Mouse (Mus musculus): ENCODE results near the gene Ptprs.
A peak's percentile ranks its signal among the peaks of the same experiment; 100 is the strongest.

The Ptprs gene

DNA sequence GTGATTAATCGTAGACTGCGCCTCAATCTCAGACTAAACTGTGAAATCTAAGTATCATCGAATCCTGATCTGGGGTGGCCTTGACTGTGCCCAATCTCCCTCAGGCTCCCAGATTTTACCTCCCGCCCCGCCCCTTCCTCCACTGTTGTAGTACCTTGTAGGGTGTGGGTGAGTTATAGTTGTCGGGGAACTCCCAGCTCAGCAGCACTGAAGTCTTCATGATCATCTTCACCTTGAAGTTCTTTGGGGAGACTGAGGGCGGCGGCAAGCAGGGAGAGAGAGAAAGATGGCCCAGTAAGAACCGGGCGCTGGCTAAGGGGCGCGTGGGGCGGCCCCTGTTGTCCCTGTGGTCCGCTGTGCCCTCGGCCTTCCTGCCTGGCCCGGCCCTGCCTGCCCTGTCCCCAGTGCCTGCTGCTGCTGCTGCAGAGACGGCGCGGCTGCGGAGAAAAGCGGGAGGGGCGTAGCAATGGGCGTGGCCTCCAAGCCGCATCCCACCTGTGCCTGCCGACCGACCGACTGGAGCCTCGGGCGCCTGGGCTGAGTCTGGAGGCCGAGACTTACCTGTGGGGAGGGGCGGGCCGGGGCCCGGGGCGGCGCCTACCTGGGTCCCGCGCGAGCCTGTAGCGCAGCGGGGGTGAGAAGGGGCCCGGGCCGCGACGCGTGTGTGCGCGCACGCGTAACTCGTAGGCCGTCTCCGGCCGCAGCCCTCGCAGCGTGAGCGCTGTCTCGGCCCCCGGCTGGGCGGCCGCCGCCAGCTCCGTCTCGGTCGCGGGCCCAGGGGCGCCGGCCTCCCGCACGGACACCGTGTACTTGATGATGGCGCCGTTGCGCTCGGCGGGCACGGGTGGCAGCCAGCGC is 51.3 kb downstream of the Ptprs start:
- DNase-seq (ENCODE audit: low read depth, low spot score) = no peak

- DNase-seq (ENCODE audit: low read depth, low spot score) = no peak
Measured at GRCm38 (mm10) chr17:56420022-56420421, 56.3 kb downstream of the Ptprs start.

GRCm38 (mm10) chr17:56418304-56418703 is 58.0 kb downstream of the Ptprs start:
- DNase-seq (ENCODE audit: low read depth, low spot score) = no peak

DNA sequence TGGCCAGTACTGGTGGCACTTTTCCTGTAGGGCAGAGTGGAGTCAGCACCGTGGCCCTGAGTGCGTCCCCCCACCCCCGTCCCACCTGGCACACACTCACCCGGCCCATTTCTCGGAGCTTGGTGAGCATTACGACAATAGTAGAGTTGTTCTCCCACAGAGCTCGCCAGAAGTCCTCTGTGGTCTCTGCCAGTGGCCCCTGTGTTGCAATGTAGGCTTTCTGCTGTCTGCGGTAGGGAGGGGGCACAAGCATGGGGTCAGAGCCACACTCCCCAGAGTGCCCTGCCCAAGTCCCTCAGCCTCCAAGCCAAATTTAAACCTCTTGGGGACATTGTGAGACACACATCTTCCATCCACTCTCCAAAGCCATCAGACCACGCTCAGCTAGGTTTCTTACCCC is 61.5 kb downstream of the Ptprs start:
- no peak for DNase-seq (ENCODE audit: low read depth, low spot score)

GRCm38 (mm10) chr17:56413113-56413512 is 63.2 kb downstream of the Ptprs start:
- no peak for DNase-seq (ENCODE audit: low read depth, low spot score)

DNA sequence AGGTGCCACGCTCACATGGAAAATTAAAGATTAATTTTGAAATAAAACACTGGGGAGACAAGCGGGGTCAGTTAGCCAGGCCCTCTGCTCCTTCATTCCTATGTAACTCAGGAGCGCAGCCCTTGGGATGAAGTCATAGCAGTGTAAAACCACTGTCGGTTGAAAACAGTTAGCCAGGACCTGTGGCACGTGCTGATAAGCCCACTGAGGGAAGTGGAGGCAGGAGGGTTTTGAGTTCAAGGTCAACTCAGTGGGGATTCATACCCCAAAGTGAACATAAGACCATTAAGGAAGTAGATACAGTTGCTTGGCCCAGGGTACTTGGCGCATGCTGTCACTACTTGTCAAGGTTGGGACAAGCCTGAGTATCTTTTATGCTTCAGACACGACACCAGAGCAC is 64.8 kb downstream of the Ptprs start:
- DNase-seq (ENCODE audit: low read depth, low spot score) = no peak

- DNase-seq (ENCODE audit: low read depth, low spot score) = no peak
Measured at GRCm38 (mm10) chr17:56409759-56410158, 66.5 kb downstream of the Ptprs start.

GRCm38 (mm10) chr17:56408965-56409625 is 67.2 kb downstream of the Ptprs start:
- no peak for DNase-seq (ENCODE audit: low read depth, low spot score)

DNA sequence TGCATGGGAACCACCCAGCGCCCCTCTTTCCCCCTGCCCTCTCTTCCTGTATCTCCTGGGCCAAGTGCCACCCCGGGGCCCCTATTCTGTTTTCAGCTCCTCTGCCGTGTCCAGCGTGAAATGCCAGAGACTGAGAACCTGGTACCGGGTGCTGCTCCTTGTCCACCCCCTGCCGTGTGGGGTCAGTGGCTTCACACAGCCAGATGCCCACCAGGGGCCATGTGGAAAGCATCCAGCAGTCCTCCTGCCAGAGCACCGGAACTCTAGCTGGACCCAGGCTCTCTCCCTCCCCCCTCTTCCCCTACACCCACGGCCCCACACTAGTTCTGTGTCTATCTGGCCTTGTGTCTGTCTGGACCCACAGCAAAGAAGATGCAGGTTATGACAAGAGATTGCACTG is 68.9 kb downstream of the Ptprs start:
- DNase-seq (ENCODE audit: low read depth, low spot score) = no peak

DNA sequence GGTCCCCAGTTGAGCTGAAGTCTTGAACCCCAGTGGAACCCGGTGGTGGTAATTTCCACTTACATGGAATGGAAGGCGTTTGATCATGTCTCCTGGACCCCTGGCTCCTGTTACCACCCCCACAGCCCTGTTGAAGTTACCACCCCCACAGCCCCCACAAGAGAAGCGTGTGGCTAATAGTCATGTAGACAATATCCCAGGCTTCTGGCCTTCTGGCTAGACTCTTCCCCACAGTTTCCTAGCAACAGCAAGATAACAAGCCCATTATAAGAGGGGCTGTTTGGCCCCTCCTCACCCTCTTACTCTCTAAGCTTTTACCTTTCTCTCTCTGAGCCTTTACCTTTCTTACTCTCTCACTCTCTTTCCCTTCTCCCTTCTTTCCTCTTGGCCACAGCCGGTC is 69.4 kb downstream of the Ptprs start:
- no peak for DNase-seq (ENCODE audit: low read depth, low spot score)

GRCm38 (mm10) chr17:56405856-56406840 is 70.1 kb downstream of the Ptprs start:
- no peak for DNase-seq (ENCODE audit: low read depth, low spot score)

- DNase-seq (ENCODE audit: low read depth, low spot score) = peak; percentile 20
Measured at GRCm38 (mm10) chr17:56405341-56405740, 70.9 kb downstream of the Ptprs start.

DNA sequence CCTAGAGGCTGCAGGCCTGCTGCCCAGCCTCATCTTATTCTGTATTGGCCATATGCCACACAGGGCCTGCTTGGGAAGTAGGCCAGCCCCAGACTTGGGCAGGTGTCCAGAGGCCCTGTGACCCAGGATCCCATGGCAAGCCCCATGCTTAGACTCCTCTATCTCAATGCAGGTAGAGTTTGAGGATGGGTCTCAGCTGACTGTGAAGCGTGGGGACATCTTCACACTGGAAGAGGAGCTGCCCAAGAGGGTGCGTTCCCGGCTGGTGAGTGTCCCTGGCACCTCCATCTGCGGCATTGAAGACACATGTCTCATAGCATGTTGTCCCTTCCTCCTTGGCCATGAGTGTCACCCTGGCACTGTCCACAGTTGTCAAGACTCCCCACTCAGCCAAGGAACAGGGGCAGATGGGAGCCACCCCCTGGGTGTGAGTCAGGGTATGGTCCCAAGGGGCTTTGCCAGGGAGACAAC is 75.2 kb downstream of the Ptprs start:
- DNase-seq (ENCODE audit: low read depth, low spot score) = no peak

- DNase-seq (ENCODE audit: low read depth, low spot score) = no peak
Measured at GRCm38 (mm10) chr17:56400221-56400620, 76.1 kb downstream of the Ptprs start.

GRCm38 (mm10) chr17:56396051-56396450 is 80.2 kb downstream of the Ptprs start:
- DNase-seq (ENCODE audit: low read depth, low spot score) = no peak

GRCm38 (mm10) chr17:56393889-56394288 is 82.4 kb downstream of the Ptprs start:
- peak; percentile 38 for DNase-seq (ENCODE audit: low read depth, low spot score)

GRCm38 (mm10) chr17:56393238-56393637 is 83.0 kb downstream of the Ptprs start:
- no peak for DNase-seq (ENCODE audit: low read depth, low spot score)

DNA sequence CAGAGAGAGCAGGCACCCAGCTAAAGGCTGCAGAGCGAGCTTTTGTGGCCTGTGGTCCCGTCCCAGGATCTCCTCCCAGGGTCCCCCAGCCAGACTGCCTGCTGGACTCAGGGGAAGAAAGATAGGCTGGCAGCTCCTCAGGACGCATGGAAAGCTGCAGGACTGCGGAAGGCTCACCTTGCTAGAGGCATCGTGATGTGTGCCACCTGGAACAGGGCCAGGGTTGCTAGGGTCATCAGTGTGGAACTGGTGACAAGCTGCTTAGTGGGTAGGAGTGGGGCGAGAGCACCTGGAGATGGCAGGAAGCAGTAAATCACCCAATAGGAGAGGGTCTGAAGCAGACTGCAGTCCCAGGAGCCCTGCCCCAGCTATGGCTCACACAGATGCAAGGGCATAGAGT is 88.7 kb downstream of the Ptprs start:
- no peak for DNase-seq (ENCODE audit: low read depth, low spot score)

DNA sequence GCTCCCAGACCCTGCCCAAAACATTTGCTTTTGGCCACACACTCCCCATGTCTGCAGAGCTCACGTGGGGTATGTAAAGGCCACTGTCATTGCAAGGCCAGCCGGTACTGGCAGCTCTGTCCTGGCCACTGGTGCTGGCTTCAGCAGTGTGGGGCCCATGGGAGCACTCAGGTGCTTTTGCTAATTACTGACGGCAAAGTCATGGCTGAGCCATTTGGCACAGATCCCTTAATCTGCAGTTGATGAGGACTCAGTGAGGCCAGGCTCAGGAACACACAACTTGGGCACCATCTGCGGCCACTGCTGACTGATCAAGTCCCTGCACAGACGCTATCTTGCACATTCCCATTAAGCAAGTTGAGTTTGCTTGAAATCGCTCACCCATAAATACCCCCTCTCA is 91.4 kb downstream of the Ptprs start:
- DNase-seq (ENCODE audit: low read depth, low spot score) = no peak

DNA sequence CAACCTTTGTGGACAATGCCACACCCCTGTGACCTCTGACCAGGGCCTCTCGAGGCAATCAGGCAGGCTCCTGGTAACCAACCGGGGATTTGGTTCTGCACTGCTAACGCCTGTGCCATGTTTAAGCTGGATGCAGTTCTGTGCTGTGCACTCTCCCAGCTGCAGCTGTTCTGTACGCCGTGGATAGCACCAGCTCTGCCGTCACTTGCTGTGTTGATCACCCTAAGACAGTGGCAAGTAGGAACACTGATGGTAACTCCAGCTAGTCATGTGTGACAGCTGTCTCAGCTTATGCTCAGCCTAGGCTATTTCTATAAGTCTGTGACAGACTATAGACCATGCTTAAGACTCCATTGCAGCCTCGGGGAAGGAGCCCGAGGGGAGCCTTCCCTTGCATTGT is 93.3 kb downstream of the Ptprs start:
- no peak for DNase-seq (ENCODE audit: low read depth, low spot score)

DNA sequence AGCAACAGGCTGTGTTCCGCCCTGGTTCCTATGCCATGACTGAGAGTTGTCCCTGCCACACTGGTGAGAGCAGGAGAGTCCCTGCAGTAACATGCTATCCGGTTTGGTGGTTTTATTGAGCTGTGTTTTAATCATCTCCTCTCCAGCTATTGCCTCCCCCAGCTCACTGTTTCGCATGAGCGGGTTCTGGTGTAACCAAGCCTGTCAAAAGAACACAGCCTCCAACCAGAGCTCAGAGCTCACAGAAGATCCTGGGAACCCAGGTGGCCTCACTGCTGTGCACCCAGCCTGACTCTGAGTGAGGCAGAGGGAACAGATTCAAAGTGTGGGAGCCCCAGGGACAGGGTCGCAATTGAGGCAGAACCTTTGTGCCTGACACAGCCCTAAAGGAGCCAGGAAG is 95.1 kb downstream of the Ptprs start:
- DNase-seq (ENCODE audit: low read depth, low spot score) = no peak

- no peak for DNase-seq (ENCODE audit: low read depth, low spot score)
Measured at GRCm38 (mm10) chr17:56380286-56380685, 96.0 kb downstream of the Ptprs start.
